Mouse (Mus musculus): ENCODE measurements around the gene Tmtc2.

DNA sequence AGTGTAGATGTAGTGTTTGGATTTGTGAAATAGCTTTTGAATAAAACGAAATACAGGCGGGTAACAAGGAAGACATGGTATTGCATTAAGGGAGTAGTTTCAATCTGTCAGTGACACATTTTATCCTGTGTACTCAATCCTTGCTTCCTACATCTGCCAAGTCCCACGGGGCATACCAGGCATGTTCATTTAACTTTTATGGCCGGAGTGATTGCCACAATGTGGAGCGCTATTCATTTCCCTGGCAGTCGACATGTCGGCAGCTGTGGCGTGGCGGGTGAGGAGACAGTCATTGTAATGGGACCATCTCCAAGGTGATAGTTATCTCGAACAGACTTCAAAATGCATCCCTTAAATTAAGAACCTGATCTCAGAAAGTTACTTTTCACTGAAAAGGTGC is 372.8 kb downstream of the Tmtc2 start:
- TF ChIP-seq TAL1 (IDR thresholded peaks at IDR 0.05; ENCODE audit: low read length) (no peak), GATA1 (IDR thresholded peaks at IDR 0.05; ENCODE audit: low read length) (no peak)
